Mouse (Mus musculus) adrenal gland, postnatal 4 days (tissue): ENCODE results near the gene BC049715. TPM values are rescaled to one million over a fixed set of nuclear protein-coding genes. Genes with fewer than 3 reads are reported as not detected.

Source experiments
- DNase-seq, 2 experiments: peaks; one replicate each; pipeline ENCODE4 v3.0.0; 2021 to 2022; ENCODE audit warnings: low spot score in 2 of 2, mixed read lengths in 2 of 2
- total RNA-seq, 2 experiments: library from RNA; stranded (reverse); gene quantifications; 2 replicates each; pipeline ENCODE4 v1.2.3; 2021

Gene BC049715
- total RNA-seq, 2 experiments from 2014 or later = 0.85 to 1.2 TPM

DNA sequence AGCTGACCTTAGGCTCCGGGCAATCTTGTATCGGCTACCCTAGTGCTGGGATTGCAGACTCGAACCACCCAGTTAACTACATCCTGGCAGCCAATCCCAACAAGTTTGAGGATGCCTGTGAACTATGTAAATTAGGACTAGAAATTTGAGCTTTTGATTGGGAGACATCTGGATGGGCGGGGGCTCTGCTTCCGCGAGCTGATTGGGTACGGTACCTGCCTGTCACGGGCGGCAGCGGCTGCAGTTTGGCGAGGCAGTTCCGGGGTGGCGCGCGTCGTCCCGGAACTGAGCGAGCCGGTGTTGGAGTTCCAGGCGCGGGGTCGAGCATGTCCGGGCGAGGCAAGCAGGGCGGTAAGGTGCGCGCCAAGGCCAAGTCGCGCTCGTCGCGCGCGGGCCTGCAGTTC, 19.4 kb upstream of the BC049715 start, which contains the start of gene H2afj:
Gene H2afj (plus strand): TSS at position 231 of the 404 bp plus-strand sequence.
- peak; percentile 95 to 99 for DNase-seq

DNA sequence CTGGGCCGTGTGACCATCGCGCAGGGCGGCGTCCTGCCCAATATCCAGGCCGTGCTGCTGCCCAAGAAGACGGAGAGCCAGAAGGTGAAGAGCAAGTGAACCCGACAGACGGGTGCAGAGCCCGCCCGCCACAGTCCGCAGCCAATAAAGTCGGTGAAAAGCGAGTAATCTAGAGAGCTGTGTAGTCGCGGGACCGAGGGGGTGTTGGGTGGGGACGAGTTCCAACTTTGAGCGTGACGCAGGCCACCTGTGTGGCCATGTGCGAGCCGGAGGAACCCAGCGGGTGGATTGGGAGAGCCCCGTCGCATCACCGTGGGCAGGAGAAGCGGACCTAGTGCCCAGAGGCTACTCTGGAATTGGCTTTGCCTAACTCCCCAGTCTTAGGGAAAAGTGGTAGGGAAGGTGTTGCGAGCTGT, 18.8 kb upstream of the BC049715 start:
- DNase-seq = no peak

DNA sequence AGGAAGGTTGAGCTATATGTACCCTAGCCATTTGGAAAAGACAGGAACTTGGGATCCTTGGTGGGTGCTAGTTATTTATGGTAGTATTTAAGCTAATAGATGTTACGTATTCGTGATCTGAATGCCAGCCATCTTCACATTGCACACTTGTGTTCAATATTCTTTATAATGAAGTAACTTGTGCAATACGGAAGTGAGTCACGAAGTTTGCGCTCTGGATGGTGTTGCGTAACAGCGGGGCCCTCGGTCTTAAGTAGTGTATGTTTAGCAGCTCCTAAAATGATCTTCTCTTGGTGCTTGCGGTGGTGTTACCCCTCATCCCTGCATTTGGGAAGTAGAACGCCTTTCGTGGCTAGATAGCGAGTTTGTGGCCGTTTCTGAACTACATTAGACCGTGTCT, 18.3 kb upstream of the BC049715 start:
- no peak for DNase-seq

DNA sequence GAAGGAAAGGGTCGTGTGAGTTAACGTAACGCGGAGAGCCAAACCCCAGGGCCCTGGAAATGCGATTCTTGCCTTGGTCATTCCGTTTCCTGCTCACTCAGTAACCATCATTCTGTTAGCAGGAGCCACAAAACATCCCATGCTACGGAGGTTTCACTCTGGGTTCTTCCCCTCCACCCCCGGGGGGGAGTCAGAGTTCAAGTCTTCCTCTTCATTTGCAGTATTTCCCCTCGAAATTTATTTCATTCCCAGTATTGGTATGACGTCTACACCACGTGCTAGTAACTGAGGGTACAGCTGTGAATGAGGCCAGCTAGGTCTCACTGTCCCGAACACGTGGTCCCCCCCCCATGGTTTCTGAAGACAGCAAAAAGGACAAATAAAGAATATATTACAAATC, 17.8 kb upstream of the BC049715 start:
- no peak for DNase-seq

DNA sequence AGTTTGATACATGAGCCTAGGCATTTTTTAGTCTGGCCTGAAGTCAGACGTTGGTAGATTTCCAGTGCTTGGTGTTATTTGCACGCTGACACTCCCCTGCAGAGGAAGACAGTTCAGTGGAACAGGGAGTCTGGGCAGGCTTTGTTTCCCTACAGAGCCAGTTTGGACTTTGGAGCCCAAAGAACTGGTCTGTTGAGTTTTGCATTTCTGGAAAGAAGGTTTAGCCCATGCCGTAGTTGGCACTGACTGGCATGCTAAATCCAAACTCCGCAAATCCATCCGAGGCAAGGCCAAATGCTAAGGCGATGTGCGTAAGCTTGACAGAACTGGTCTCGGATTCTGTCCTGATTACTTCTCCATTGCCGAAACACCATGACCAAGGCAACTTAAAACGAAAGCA, 16.2 kb upstream of the BC049715 start:
- DNase-seq = no peak

DNA sequence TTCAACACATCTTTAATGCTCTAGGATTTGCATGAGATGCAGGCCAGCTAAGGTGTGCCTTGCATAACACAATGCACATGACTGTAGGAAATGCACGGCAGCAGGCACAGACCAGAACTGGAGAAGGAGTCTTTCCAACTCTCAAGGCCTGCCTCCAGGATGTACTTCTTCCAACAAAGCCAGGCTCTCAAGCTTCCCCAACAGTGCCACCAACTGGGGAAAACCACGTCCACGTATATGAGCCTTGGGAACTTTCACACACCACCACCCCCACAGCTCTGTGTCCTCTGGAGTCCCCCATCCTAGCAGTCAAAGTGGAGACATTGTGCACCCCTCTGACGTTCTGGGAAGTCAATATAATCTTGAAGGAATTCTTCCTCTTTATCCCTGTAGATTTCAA, 14.3 kb upstream of the BC049715 start:
- DNase-seq = no peak

DNA sequence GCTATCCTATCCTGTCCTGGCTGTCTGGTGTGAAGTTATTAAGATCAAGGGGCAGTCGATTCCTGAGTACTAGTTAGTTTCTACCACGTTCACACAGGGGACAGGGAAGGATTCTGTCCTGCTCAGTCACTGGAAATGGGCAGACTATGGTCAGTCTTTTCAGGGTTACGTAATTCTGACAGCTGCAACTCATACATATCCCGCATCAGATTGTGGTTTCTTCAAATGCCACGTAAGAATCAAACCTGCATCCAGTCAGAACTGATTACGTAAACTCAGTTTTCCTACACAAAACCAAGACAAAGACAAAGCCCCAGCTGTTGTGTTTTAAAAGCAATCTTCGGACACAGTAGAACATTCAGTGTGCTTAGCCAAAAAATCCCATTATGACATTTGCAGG, 12.0 kb upstream of the BC049715 start:
- DNase-seq = no peak

DNA sequence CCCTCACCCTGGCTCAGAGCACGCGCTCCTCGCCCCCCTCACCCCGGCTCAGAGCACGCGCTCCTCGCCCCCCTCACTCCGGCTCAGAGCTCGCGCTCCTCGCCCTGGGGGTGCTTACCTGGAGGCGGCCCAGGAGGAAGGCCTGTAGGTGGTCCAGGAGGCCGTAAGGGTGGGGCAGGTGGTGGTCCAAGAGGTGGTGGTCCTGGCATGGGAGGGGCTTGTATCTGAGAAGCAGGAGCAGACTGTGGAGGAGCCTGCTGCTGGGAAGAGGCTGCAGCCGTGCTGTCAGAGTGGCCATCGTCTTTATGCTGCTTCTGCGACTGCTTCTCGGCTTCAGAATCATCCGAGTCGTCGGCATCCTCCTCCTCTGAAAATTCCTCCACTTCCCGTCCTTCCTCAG, 10.6 kb upstream of the BC049715 start:
- no peak for DNase-seq

DNA sequence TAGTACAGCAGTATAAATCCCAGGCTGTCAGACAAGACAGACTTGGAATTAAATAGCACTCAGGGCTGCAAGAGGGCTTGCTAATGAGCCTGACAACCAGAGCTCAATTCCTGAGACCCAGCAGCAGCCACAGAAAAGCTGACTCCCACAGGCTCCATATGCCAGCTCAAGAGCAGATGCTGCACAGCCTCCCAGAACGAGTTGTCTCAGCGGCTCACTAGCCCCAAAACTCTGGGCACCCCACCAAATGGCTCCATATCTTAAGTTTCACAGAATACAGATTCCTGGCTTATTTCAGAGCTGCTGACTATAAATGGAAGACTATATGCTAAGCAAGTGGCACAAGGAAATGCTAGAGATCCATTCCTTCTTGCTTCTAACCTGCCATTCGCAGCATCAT, 9.9 kb upstream of the BC049715 start:
- no peak for DNase-seq

DNA sequence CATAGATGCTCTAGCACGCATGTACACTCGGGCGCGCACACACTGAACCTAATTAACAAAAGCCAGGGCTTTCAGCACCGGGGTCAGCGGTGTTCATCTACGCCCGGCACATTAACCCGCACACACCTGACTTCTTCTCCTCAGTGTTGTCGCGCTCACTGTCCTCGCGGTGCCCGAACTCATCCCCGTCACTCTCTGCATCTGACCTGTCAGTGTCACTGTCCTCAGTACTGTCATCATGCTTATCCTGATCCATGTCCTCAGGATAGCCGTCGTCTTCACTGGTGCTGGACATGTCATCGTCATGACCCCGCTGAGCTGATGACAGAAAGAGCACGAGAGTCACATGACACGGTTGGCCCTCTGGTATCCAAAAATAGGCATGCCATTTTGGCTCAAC, 7.0 kb upstream of the BC049715 start:
- no peak for DNase-seq

DNA sequence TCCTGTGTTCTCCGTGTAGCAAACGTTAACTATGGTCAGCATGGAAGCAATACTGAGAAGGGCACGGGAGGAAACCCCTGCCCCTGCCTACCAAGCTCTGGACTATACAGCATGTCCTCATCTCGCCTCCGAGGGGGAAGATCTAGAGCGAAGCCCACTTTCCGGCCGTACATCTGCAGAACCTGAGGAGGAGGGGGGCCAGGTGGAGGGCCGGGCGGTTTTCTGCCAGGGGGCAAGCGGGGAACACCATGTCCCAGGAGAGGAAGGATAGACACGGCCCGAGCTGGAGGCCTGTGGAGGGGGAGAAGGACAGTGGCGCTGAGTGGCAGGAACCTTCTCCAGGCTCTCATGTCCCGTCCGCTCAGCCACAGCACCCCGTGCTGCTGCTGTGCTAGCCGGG, 6.3 kb upstream of the BC049715 start:
- no peak for DNase-seq

DNA sequence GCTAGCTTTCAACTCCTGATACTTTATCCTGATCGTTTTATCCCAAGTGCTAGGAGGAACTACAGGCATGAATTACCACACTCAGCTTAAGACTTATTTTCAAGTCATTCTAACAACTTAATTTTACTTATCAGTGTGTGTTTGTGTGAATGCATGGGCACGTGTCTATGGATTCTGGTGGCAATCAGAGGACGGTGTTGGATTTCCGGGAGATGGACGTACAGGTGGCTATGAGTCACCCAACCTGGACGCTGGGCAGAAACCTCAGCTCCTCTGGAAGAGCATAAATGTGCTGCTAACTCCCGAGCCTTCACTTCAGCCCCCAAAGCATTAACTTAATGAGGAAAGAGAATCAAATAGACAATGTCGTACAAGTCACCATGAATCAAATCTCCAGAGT, 2.4 kb upstream of the BC049715 start:
- DNase-seq = no peak

DNA sequence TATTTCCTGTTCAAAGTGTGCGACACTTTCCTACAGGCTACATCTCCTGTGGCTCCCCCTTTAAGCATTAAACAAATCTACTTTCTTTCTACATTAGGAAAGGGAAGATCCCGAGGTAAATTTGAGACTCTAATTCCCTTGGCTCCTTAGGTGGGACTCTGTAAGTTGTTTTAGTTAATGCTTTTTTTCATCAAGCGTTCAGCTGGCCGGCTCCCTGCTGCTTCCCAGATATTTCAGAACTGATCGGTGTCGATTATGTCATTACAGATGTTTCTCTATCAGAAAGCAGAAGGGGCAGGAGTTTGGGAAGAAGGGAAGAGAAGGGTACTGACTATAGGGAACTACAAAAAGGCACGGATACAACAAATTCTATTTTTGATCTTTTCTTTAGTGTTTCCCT, 310 bp upstream of the BC049715 start:
- DNase-seq = no peak

DNA sequence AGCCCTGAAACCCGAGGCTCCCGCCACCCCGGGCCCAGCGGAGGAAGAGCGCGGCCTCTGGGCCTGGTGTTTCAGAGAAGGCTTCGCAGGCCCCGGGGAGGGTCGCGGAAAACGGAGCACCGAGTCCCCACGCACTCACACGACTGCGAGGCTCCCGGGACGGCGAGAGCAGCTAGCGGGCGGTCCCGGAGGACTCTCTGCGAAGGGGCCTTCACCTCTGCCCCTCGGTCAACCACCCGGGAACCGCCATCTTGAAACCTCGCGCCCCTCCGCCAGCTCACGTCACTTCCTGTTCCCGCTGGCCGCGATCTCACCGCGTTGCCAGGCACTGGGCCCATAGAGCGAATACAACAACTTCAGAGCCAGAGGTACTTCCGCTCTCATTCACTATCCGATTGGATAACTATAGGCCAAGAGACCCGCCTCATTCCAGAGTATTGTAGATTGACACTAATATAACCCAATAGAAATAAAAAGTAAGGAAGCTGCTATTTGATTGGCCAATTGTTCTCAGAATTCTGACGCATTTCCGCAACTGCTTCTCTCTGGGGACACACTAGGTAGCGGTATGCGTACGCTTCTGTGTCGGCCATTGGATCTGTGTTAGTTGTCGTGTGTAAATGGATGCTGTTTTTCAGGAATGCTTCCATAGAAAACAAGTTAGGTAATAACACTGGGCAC, 595 bp downstream of the BC049715 start, which contains the start of gene Wbp11:
Gene Wbp11 (minus strand): TSS at position 353 of the 681 bp plus-strand sequence.
- peak; percentile 79 to 87 for DNase-seq

DNA sequence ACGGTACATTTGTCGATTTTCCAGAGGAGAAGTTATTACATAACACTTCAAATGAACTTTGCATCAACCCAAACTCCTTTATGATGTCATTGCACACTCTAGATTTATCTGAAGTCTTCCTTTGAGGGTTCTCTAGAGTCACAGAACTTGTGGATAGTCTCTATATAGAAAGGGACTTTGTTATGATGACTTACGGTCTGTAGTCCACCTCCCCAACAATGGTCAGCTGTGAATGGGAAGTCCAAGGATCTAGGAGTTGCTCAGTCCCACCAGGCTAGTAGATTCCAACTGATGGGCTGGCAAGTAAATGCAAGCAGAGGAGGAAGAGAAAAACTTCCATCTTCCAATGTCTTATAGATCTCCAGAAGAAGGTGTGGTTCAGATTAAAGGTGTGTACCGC, 1.3 kb downstream of the BC049715 start:
- DNase-seq = no peak

DNA sequence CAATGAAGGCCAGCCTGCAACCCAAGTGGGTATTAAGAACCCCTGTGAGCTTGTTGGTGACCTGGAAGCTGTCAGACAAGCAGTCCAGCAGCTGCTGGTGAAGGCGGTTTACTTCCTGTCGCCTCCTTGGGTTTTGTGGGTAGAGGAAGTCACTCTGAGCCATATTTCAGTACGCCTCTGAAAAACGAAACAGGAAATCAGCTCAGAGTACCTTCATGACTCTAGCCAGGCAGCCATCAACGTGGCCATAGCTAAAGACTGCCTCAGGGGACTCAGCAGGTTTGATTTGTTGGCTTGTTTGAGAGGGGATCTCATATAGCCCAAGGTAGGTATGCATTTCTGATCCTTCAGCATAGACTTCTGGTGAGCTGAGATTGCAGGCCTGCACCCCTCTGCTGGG, 4.3 kb downstream of the BC049715 start:
- no peak for DNase-seq

DNA sequence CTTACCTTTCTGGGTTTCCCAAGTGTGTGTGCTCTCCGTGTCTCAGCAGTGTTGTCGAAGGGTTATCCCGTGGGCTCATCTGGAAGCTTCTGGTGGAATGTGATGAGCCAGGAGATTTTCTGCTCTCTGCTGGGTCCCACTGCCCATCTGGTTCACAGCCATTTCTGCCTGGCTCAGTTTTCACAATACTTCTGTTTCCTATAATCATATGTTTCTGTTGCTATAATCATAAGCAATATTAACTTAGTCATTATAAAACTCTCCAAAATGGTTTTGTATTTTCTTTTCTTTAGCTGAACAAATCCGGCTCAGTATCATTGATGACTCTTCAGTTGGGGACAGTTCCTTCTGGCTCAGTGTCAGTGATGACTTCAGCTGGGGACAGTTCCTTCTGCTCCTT, 7.9 kb downstream of the BC049715 start, which contains the start of gene Smco3:
Gene Smco3 (minus strand): TSS at position 101 of the 400 bp plus-strand sequence.
- DNase-seq = no peak

DNA sequence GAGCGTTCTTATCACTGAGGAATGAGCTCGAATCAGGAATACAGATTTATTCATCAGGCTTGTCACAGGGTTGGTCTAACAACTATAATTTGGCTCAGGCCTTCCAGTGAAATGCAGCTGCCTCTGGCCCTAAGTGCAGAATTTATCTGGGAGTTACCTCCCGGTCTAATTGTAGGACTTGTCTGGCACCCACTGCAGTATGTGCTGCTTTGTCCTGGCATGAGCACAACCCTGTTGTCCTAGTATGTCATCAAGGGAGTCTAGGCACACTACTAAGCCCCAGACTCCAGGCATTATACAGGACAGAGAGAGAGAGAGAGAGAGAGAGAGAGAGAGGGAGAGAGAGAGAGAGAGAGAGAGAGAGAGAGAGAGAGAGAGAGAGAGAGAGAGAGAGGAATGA, 9.9 kb downstream of the BC049715 start:
- no peak for DNase-seq

DNA sequence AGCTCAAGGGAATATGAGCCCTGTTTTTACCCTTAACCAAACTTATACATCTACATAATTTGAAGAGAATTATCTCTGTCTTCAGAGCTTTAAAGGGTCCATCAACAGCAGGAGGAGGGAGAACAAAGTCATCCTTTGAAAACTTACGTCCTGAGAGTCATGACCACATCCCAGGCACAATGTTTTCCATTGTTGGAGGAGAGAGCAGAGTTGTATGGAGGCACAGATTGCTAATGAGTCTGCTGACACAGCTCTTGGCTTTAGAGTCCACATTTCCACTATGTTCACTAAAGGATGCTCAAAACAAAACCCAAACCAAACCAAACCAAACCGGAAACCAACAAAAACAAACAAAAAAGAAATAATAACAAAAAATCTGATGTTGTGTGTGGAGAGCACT, 17.5 kb downstream of the BC049715 start:
- DNase-seq = no peak

DNA sequence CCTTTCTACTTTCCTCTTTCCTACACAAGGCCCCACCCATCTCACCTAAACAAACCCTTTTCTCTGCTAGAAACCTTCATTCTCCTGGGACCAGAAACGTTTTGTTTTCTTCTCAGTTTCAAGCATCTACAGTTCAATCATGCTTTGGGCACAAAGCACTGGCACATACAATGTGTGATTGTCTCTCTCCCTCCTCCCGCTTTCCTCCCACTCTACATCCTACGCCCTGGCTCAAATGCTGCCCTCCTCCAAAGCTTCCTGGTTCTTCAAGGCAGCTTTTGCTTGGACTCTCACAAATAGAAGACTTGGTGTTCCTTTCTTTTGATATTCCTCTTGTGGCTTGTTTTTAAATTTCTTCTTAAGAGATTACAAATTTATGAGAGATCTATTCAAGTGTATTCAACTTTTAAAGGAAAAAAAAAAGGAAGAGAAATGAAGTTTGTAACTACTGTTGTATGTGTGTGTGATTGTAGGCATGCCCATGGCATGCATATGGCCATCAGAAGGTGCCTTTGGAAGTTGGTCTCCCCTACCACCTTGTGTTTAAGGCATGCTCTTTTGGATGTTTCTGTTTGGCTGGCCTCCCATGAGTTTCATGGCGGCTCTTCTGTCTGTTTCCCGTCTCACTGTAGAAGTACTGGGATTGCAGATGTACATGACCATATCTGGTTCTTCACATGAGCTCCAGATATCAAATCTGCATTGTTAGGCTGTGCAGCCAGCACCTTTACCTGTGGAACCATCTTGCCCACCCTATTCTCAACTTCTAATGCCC, 18.5 kb downstream of the BC049715 start:
- no peak for DNase-seq

DNA sequence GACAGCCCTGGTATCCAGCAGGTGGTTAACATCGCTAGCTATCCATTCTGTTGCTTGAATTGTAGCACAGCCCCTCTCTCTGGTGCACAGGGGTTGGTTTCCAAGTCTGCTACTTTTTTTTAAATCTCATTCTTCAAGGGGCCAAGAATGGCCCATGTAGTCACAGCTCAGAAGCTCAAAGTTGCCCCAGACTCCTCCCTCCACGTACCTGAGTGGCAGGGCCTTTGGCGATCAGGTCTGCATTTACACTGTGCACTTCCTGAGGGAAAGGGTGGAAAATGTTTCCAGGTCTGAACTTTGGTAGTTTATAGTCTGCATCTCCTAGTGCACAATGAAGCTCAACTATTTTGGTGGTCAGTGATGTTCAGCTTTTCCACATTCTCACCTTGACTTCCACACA, 19.8 kb downstream of the BC049715 start:
- DNase-seq = no peak

DNA sequence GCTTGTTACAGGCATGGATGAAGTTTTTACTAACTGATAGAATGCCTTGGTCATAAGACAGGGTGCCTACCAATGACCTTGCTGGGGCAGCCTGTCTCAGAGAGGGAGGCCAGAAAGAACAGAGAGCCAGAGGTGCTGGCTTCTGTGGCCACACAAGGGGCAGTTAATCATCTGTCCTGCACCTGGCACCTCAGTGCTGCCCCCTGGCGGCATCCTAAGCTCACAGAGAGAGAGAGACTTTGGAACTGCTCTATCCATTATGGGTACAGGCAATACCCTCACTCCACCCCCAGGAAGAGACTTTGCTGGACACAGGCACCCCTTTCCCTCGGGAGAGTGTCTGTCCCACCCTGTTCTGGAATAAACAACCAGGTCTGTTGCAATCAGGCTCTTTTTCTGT, 20.4 kb downstream of the BC049715 start:
- DNase-seq = peak in 1 of 2 experiments; percentile 35

DNA sequence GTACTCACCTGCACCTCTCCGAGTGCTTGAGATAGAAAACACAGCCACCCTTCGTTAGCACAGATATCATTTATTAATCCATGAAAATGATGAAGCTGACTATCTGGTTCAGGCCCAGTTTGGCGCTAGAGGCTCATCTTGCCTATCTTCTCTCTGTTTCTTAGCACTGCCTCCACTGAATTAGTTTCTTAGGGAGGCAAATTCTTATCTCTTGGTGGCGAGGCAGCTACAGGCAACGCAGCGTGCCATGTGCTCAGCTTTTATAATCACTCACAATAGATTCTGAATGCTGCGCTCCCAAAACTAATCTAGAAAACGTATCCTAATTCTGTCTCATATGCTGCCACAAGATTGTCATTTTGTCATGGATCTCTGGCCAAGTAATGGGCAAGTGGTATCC, 21.0 kb downstream of the BC049715 start:
- no peak for DNase-seq
